Mouse (Mus musculus): Measurements from ENCODE around the gene Fbxo7. TPM values are rescaled to one million over a fixed set of nuclear protein-coding genes. Genes with fewer than 3 reads are reported as not detected.

Gene Fbxo7
- polyA plus RNA-seq, 1 experiment from 2014 or later, result 20.9 TPM

GRCm38 (mm10) chr10:86046371-86046770 lies 24.6 kb downstream of the Fbxo7 start:
- Histone ChIP-seq H3K9me3 (no peaks in the 10 kb centered on the region), H3K27me3 (no peaks in the 10 kb centered on the region), H3K4me1 (replicated peaks) (no peaks in the 10 kb centered on the region), H3K4me3 (no peak overlapping the region), H3K36me3 (peaks cover 7% of the 10 kb centered on the region; the same call in 1 of the 2 replicates), H3K4me2 (no peak overlapping the region), H3K27ac (replicated peaks) (no peak overlapping the region), H3K9ac (no peak overlapping the region)
- 97% methylated on average over 1 of the region's 1 CpGs for WGBS
- ATAC-seq (ENCODE audit: low FRiP score, low read depth), result no peak

GRCm38 (mm10) chr10:86047786-86048185 lies 26.0 kb downstream of the Fbxo7 start:
- no peak overlapping the region for H3K4me2 ChIP-seq
- no peak overlapping the region for H3K27ac ChIP-seq (replicated peaks)
- no peak for ATAC-seq (ENCODE audit: low FRiP score, low read depth)
- H3K27me3 ChIP-seq, result no peaks in the 10 kb centered on the region
- WGBS, result 92% methylated on average over 9 of the region's 9 CpGs
- no peak overlapping the region for H3K4me3 ChIP-seq
- peaks cover 4% of the 10 kb centered on the region; the same call in 1 of the 2 replicates for H3K36me3 ChIP-seq
- H3K9me3 ChIP-seq, result no peaks in the 10 kb centered on the region
- H3K9ac ChIP-seq, result no peak overlapping the region
- no peaks in the 10 kb centered on the region for H3K4me1 ChIP-seq (replicated peaks)

- 68% methylated on average over 2 of the region's 2 CpGs for WGBS
- H3K27me3 ChIP-seq, result no peaks in the 10 kb centered on the region
- H3K36me3 ChIP-seq, result peaks cover 18% of the 10 kb centered on the region
- no peak overlapping the region for H3K9ac ChIP-seq
- H3K4me2 ChIP-seq, result no peak overlapping the region
- no peak overlapping the region for H3K4me3 ChIP-seq
- H3K4me1 ChIP-seq (replicated peaks), result no peaks in the 10 kb centered on the region
- ATAC-seq (ENCODE audit: low FRiP score, low read depth), result no peak
- no peak overlapping the region for H3K27ac ChIP-seq (replicated peaks)
- H3K9me3 ChIP-seq, result no peaks in the 10 kb centered on the region
Measured at GRCm38 (mm10) chr10:86050522-86050921, 28.8 kb downstream of the Fbxo7 start.

GRCm38 (mm10) chr10:86052818-86053522 lies 31.2 kb downstream of the Fbxo7 start:
- ATAC-seq (ENCODE audit: low FRiP score, low read depth), result no peak

GRCm38 (mm10) chr10:86056297-86056903 lies 34.6 kb downstream of the Fbxo7 start:
- Histone ChIP-seq H3K9me3 (no peaks in the 10 kb centered on the region), H3K27me3 (no peaks in the 10 kb centered on the region), H3K4me1 (replicated peaks) (no peaks in the 10 kb centered on the region), H3K9ac (no peak overlapping the region), H3K4me3 (no peak overlapping the region), H3K36me3 (peaks cover 31% of the 10 kb centered on the region), H3K27ac (replicated peaks) (no peak overlapping the region), H3K4me2 (no peak overlapping the region)
- no peak for ATAC-seq (ENCODE audit: low FRiP score, low read depth)
- 85% methylated on average over 8 of the region's 8 CpGs for WGBS

More at GRCm38 (mm10) chr10:86052818-86053522, 31.2 kb downstream of the Fbxo7 start:
- Histone ChIP-seq H3K4me3 (no peak overlapping the region), H3K27me3 (no peaks in the 10 kb centered on the region), H3K9ac (no peak overlapping the region), H3K36me3 (peaks cover 31% of the 10 kb centered on the region), H3K4me1 (replicated peaks) (no peaks in the 10 kb centered on the region), H3K9me3 (no peaks in the 10 kb centered on the region), H3K4me2 (no peak overlapping the region), H3K27ac (replicated peaks) (no peak overlapping the region)
- WGBS, result 89% methylated on average over 10 of the region's 10 CpGs

GRCm38 (mm10) chr10:86057286-86057685 lies 35.5 kb downstream of the Fbxo7 start:
- Histone ChIP-seq H3K4me3 (no peak overlapping the region), H3K4me2 (no peak overlapping the region), H3K27me3 (no peaks in the 10 kb centered on the region), H3K4me1 (replicated peaks) (no peaks in the 10 kb centered on the region), H3K9ac (no peak overlapping the region), H3K27ac (replicated peaks) (no peak overlapping the region), H3K9me3 (peaks cover 5% of the 10 kb centered on the region; the same call in 1 of the 2 replicates), H3K36me3 (peaks cover 38% of the 10 kb centered on the region)
- WGBS, result 84% methylated on average over 11 of the region's 11 CpGs
- no peak for ATAC-seq (ENCODE audit: low FRiP score, low read depth)

- Histone ChIP-seq H3K27me3 (no peaks in the 10 kb centered on the region), H3K27ac (replicated peaks) (no peak overlapping the region), H3K36me3 (peaks cover 39% of the 10 kb centered on the region), H3K4me3 (no peak overlapping the region), H3K9me3 (peaks cover 5% of the 10 kb centered on the region; the same call in 1 of the 2 replicates), H3K4me2 (no peak overlapping the region), H3K9ac (no peak overlapping the region), H3K4me1 (replicated peaks) (no peaks in the 10 kb centered on the region)
- 56% methylated on average over 2 of the region's 2 CpGs for WGBS
- no peak for ATAC-seq (ENCODE audit: low FRiP score, low read depth)
Measured at GRCm38 (mm10) chr10:86057712-86058111, 35.9 kb downstream of the Fbxo7 start.

GRCm38 (mm10) chr10:86060267-86060666 lies 38.5 kb downstream of the Fbxo7 start:
- WGBS, result 61% methylated on average over 3 of the region's 3 CpGs
- peaks cover 23% of the 10 kb centered on the region for H3K36me3 ChIP-seq

GRCm38 (mm10) chr10:86062261-86063017 lies 40.7 kb downstream of the Fbxo7 start:
- H3K9ac ChIP-seq, result no peak overlapping the region
- ATAC-seq (ENCODE audit: low FRiP score, low read depth), result no peak
- 70% methylated on average over 5 of the region's 5 CpGs for WGBS

More at GRCm38 (mm10) chr10:86060267-86060666, 38.5 kb downstream of the Fbxo7 start:
- H3K27me3 ChIP-seq, result no peaks in the 10 kb centered on the region
- peaks cover 5% of the 10 kb centered on the region; the same call in 1 of the 2 replicates for H3K9me3 ChIP-seq
- no peak overlapping the region for H3K9ac ChIP-seq
- no peak overlapping the region for H3K27ac ChIP-seq (replicated peaks)
- no peak overlapping the region for H3K4me3 ChIP-seq
- no peak for ATAC-seq (ENCODE audit: low FRiP score, low read depth)
- H3K4me1 ChIP-seq (replicated peaks), result peaks cover 3% of the 10 kb centered on the region; the same call in 1 of the 2 replicates
- H3K4me2 ChIP-seq, result no peak overlapping the region

GRCm38 (mm10) chr10:86063018-86063384 lies 41.2 kb downstream of the Fbxo7 start:
- Histone ChIP-seq H3K27ac (replicated peaks) (no peak overlapping the region), H3K4me1 (replicated peaks) (peaks cover 3% of the 10 kb centered on the region; the same call in 1 of the 2 replicates), H3K27me3 (no peaks in the 10 kb centered on the region), H3K36me3 (peaks cover 8% of the 10 kb centered on the region; the same call in 1 of the 2 replicates), H3K9ac (no peak overlapping the region), H3K4me3 (no peak overlapping the region), H3K4me2 (no peak overlapping the region), H3K9me3 (peaks cover 5% of the 10 kb centered on the region; the same call in 1 of the 2 replicates)
- no peak for ATAC-seq (ENCODE audit: low FRiP score, low read depth)
- 94% methylated on average over 8 of the region's 8 CpGs for WGBS

More at GRCm38 (mm10) chr10:86062261-86063017, 40.7 kb downstream of the Fbxo7 start:
- peaks cover 8% of the 10 kb centered on the region for H3K36me3 ChIP-seq
- no peak overlapping the region for H3K4me2 ChIP-seq
- no peaks in the 10 kb centered on the region for H3K27me3 ChIP-seq
- H3K27ac ChIP-seq (replicated peaks), result no peak overlapping the region
- peaks cover 3% of the 10 kb centered on the region; the same call in 1 of the 2 replicates for H3K4me1 ChIP-seq (replicated peaks)
- no peak overlapping the region for H3K4me3 ChIP-seq
- peaks cover 5% of the 10 kb centered on the region; the same call in 1 of the 2 replicates for H3K9me3 ChIP-seq

- no peak overlapping the region for H3K4me2 ChIP-seq
- no peak overlapping the region for H3K9ac ChIP-seq
- H3K27ac ChIP-seq (replicated peaks), result no peak overlapping the region
- ATAC-seq (ENCODE audit: low FRiP score, low read depth), result peak; percentile 78
- no peak overlapping the region for H3K4me3 ChIP-seq
- 11% methylated on average over 4 of the region's 4 CpGs for WGBS
- H3K4me1 ChIP-seq (replicated peaks), result peaks cover 3% of the 10 kb centered on the region; the same call in 1 of the 2 replicates
- no peaks in the 10 kb centered on the region for H3K27me3 ChIP-seq
- H3K36me3 ChIP-seq, result peaks cover 8% of the 10 kb centered on the region; the same call in 1 of the 2 replicates
- H3K9me3 ChIP-seq, result peaks cover 5% of the 10 kb centered on the region; the same call in 1 of the 2 replicates
Measured at GRCm38 (mm10) chr10:86064937-86065336, 43.2 kb downstream of the Fbxo7 start.
